Mouse (Mus musculus) midbrain, embryonic 16.5 days (tissue): ENCODE results near the gene Ccdc51. TPM values are rescaled to one million over a fixed set of nuclear protein-coding genes. Genes with fewer than 3 reads are reported as not detected.

Experiments
- ATAC-seq: fragments of 200-750 bp; cut with Nextera tagmentation; 2 replicates; pipeline ENCODE4 v1.8.0; 2017; ENCODE audit warnings: moderate TSS enrichment
- H3K27ac ChIP-seq: fragments of 300-500 bp; sonication (generic); 2 replicates; pipeline ENCODE4 v1.5.1; 2014; ENCODE audit warnings: mild to moderate bottlenecking, low read length, mixed read lengths
- H3K27me3 ChIP-seq: fragments of 300-500 bp; sonication (generic); 2 replicates; pipeline ENCODE4 v1.6.1; 2014; ENCODE audit warnings: low read depth, low read length, mixed read lengths; ENCODE audit not compliant: control insufficient read depth, insufficient read depth
- H3K36me3 ChIP-seq: fragments of 300-500 bp; sonication (generic); 2 replicates; pipeline ENCODE4 v1.6.1; 2014; ENCODE audit warnings: mild to moderate bottlenecking, low read length, moderate library complexity, mixed read lengths; ENCODE audit not compliant: control insufficient read depth, insufficient read depth
- H3K4me1 ChIP-seq: fragments of 300-500 bp; sonication (generic); 2 replicates; pipeline ENCODE4 v1.6.1; 2014; ENCODE audit warnings: mild to moderate bottlenecking, low read length, mixed read lengths; ENCODE audit not compliant: control insufficient read depth, insufficient read depth
- H3K4me2 ChIP-seq: fragments of 300-500 bp; sonication (generic); 2 replicates; pipeline ENCODE4 v1.6.1; 2014; ENCODE audit warnings: mild to moderate bottlenecking, low read length, mixed read lengths
- H3K4me3 ChIP-seq: fragments of 300-500 bp; sonication (generic); 2 replicates; pipeline ENCODE4 v1.5.1; 2014; ENCODE audit warnings: low read depth, mild to moderate bottlenecking, low read length, moderate library complexity, mixed read lengths
- H3K9ac ChIP-seq: fragments of 300-500 bp; sonication (generic); 2 replicates; pipeline ENCODE4 v1.6.1; 2014; ENCODE audit warnings: low read depth, low read length, mixed read lengths
- H3K9me3 ChIP-seq: fragments of 300-500 bp; sonication (generic); replicated peaks from 2 replicates; pipeline ENCODE4 v1.6.1; 2014; ENCODE audit warnings: mild to moderate bottlenecking, low read length, mixed read lengths; ENCODE audit not compliant: control insufficient read depth, poor library complexity, severe bottlenecking
- WGBS: fragments of 180-500 bp; shearing (Covaris S2); extraction: QIAGEN DNeasy Blood & Tissue Kit; methylation state at CpG from one replicate; pipeline ENCODE4 v1.1.7; 2014; 5-methylcytosine and 5-hydroxymethylcytosine counted together
- polyA plus RNA-seq: library from polyadenylated mRNA; unstranded; fragments of >200 nt; fragmentation: Nextera tagmentation; extraction: Ambion mirVana; gene quantifications from 2 replicates; pipeline ENCODE4 v1.2.1, GENCODE M21; 2015

Ccdc51 gene
- 12.5 and 13.1 TPM in 2 replicates for polyA plus RNA-seq

DNA sequence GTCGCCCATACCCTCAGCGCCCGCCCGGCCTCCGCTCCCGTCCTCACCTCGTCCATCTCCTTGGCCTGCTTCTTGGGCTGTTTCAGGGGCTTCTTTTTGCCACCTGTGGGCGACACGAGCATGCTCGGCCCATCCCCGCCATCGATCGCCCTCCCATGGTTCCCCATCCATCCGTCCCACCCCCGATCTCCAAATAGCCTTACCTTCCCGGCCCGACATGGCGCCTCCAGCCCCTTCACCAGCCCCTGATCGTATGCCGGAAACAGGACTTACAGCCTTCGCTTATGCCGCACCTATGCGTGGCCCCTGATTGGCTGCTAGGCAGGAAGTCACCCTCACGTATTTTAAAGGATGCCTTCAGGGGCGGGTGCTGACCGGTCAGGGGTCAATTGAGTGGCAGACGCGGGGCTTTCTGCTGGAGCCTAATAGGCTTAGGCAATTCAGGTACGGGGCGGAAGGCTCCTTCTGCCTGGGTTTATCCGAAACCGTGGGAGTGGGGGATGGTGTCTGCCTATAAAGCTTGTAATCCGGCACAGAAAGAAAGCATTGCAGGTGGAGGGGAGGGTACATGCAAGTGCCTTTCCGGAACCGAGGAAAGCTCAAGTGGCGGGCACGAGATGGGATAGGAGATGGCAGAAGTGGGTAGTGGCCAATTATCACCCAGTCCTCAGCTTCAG, at the start of gene Ccdc51, which contains the start of gene Tma7:
Gene Ccdc51, plus strand, starts transcription at position 370 of the 677 bp plus-strand sequence.
Gene Tma7, minus strand, starts transcription at position 464 of the 677 bp plus-strand sequence.
- ATAC-seq, result peak; percentile 97
- Histone ChIP-seq H3K4me2 (peak within 1 kb of the TSS; percentile 74), H3K4me1 (peaks cover 20% of the 10 kb centered on the region), H3K27ac (peak within 1 kb of the TSS; percentile 81), H3K4me3 (peak within 1 kb of the TSS; percentile 74), H3K9me3 (no peaks in the 10 kb centered on the region), H3K36me3 (peaks cover 6% of the 10 kb centered on the region), H3K27me3 (no peaks in the 10 kb centered on the region), H3K9ac (peak within 1 kb of the TSS; percentile 83)
- under 1% methylated on average over 37 of the region's 37 CpGs for WGBS

GRCm38 (mm10) chr9:109038086-109038895, 44.0 kb upstream of the Ccdc51 start, which contains the start of gene Shisa5:
Gene Shisa5 (plus strand): TSS chr9:109038565.
- peak; percentile 82 for ATAC-seq
- WGBS, result under 1% methylated on average over 24 of the region's 40 CpGs
- no peaks in the 10 kb centered on the region for H3K27me3 ChIP-seq

GRCm38 (mm10) chr9:109038901-109039364, 43.4 kb upstream of the Ccdc51 start:
- 22% methylated on average over 8 of the region's 8 CpGs for WGBS
- 0 out of 2 replicates have a peak, but pooled peaks cover 6% of the 10 kb centered on the region for H3K4me1 ChIP-seq
- no peaks in the 10 kb centered on the region for H3K9me3 ChIP-seq
- H3K4me2 ChIP-seq, result peak overlapping the region; percentile 84
- H3K36me3 ChIP-seq, result no peaks in the 10 kb centered on the region
- peak overlapping the region; percentile 68 for H3K9ac ChIP-seq
- H3K4me3 ChIP-seq, result peak overlapping the region; percentile 56
- H3K27me3 ChIP-seq, result no peaks in the 10 kb centered on the region
- no peak overlapping the region for H3K27ac ChIP-seq
- ATAC-seq, result 0 out of 2 replicates have a peak, but pooled peaks have one; percentile 11

More at GRCm38 (mm10) chr9:109038086-109038895, 44.0 kb upstream of the Ccdc51 start, which contains the start of gene Shisa5:
- peak within 1 kb of the TSS; percentile 84 for H3K4me2 ChIP-seq
- peak within 1 kb of the TSS; percentile 68 for H3K9ac ChIP-seq
- H3K4me3 ChIP-seq, result peak within 1 kb of the TSS; percentile 56
- 0 out of 2 replicates have a peak, but pooled peaks cover 6% of the 10 kb centered on the region for H3K4me1 ChIP-seq
- H3K36me3 ChIP-seq, result no peaks in the 10 kb centered on the region
- no peaks in the 10 kb centered on the region for H3K9me3 ChIP-seq
- H3K27ac ChIP-seq, result no peak within 1 kb of the TSS

DNA sequence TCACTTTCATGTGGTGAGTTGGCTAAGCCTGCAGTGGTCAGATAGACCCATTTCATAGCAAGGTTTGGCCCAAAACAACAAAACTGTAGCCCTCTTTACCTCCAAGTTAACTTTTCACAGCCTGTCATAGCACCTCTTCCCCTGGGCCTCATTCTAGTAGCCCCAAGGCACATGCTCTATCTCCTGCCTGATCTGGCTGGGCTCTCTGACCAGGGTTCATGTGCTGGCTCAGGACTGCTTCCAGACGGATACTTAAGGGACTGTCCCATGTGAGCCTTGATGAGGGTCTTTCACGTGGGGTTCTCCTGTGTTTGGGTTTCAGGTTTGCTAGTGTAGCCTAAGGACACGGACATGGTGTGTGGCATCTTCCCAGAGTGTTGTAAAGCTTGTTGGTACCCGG, 42.6 kb upstream of the Ccdc51 start:
- Histone ChIP-seq H3K9ac (0 out of 2 replicates have a peak overlapping the region, but pooled peaks have one; percentile 7), H3K9me3 (no peaks in the 10 kb centered on the region), H3K27ac (no peak overlapping the region), H3K4me1 (0 out of 2 replicates have a peak, but pooled peaks cover 6% of the 10 kb centered on the region), H3K27me3 (no peaks in the 10 kb centered on the region), H3K4me3 (no peak overlapping the region), H3K36me3 (no peaks in the 10 kb centered on the region), H3K4me2 (no peak overlapping the region)
- ATAC-seq, result no peak
- WGBS, result 83% methylated on average over 4 of the region's 4 CpGs

DNA sequence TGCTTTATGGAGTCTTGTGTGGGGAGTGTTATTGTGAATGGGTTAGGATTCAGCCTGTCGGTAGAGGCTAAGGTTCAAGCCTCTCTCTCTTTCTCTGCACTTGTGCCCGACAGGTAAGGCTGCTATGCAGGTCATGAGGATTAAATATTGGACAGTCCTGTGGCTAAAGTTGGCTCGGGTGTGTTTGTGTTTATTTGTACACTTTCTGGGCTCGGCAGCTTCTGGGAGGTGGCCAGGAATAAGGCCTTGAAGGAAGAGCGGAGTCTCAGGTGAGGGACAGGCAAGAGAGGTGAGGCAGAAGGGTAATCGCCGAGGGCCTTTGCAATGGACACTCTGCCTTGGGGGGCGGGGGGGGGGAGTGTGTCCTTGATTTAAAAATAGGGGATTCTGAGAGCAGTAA, 42.1 kb upstream of the Ccdc51 start:
- H3K27me3 ChIP-seq, result no peaks in the 10 kb centered on the region
- no peak overlapping the region for H3K4me3 ChIP-seq
- 0 out of 2 replicates have a peak, but pooled peaks cover 6% of the 10 kb centered on the region for H3K4me1 ChIP-seq
- H3K4me2 ChIP-seq, result no peak overlapping the region
- WGBS, result 85% methylated on average over 8 of the region's 8 CpGs
- no peak overlapping the region for H3K27ac ChIP-seq
- H3K36me3 ChIP-seq, result no peaks in the 10 kb centered on the region
- no peak for ATAC-seq
- H3K9ac ChIP-seq, result no peak overlapping the region
- H3K9me3 ChIP-seq, result no peaks in the 10 kb centered on the region

DNA sequence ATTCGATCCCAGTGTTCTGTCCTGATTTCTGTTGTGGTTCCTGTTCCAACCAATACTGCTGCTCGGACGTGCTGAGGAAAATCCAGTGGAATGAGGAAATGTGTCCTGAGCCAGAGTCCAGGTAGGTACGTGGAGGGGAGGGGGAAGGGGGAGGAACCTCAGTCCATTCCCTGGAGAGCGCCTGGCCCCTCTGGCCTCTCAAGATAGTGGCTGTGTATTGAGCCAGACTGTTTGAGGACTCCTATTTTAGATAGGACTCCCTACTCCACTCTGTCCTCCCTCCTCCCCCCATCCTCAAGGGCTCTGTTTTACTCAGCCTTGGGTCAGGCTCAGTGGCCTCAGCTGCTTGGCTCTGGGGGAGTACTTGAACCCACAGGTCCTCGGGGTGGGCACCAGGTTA, 41.4 kb upstream of the Ccdc51 start:
- H3K27me3 ChIP-seq, result no peaks in the 10 kb centered on the region
- H3K4me1 ChIP-seq, result 0 out of 2 replicates have a peak, but pooled peaks cover 6% of the 10 kb centered on the region
- no peak overlapping the region for H3K4me2 ChIP-seq
- 79% methylated on average over 6 of the region's 6 CpGs for WGBS
- no peak for ATAC-seq
- H3K36me3 ChIP-seq, result no peaks in the 10 kb centered on the region
- H3K9me3 ChIP-seq, result no peaks in the 10 kb centered on the region
- no peak overlapping the region for H3K27ac ChIP-seq
- H3K9ac ChIP-seq, result no peak overlapping the region
- no peak overlapping the region for H3K4me3 ChIP-seq

DNA sequence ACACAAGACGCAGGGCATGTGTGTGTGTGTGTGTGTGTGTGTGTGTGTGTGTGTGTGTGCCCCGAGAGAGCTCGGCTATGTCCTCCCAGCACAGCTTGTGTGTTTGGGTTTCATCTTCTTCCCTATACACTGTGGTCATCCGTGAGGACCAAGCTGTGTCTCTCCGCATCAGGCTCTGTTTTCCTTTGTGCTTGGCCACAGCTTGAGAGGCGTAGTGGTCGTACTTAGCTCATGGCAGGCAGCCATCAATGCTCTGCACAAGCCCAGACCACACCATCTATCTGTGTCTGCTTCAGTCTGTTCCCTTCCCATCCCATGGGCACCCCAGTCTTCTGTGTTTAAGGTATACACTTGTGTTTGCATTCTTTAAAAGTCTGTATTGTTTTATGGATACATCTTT, 40.9 kb upstream of the Ccdc51 start:
- H3K4me1 ChIP-seq, result 0 out of 2 replicates have a peak, but pooled peaks cover 6% of the 10 kb centered on the region
- WGBS, result 68% methylated on average over 7 of the region's 7 CpGs
- ATAC-seq, result no peak

GRCm38 (mm10) chr9:109046306-109046705, 36.0 kb upstream of the Ccdc51 start:
- H3K9ac ChIP-seq, result no peak overlapping the region
- H3K9me3 ChIP-seq, result no peaks in the 10 kb centered on the region

More for the DNA sequence above, 40.9 kb upstream of the Ccdc51 start:
- no peak overlapping the region for H3K4me2 ChIP-seq
- H3K9me3 ChIP-seq, result no peaks in the 10 kb centered on the region
- no peak overlapping the region for H3K27ac ChIP-seq
- H3K36me3 ChIP-seq, result no peaks in the 10 kb centered on the region
- H3K9ac ChIP-seq, result no peak overlapping the region
- H3K27me3 ChIP-seq, result no peaks in the 10 kb centered on the region
- H3K4me3 ChIP-seq, result no peak overlapping the region

More at GRCm38 (mm10) chr9:109046306-109046705, 36.0 kb upstream of the Ccdc51 start:
- Histone ChIP-seq H3K27ac (no peak overlapping the region), H3K4me3 (no peak overlapping the region), H3K36me3 (no peaks in the 10 kb centered on the region), H3K4me2 (no peak overlapping the region), H3K4me1 (no peaks in the 10 kb centered on the region), H3K27me3 (no peaks in the 10 kb centered on the region)
- no peak for ATAC-seq
- 33% methylated on average over 5 of the region's 5 CpGs for WGBS
